Mouse (Mus musculus) subcutaneous adipose tissue, adult 2 months (tissue): Measurements from ENCODE around the gene Tmem176a. TPM values are rescaled to one million over a fixed set of nuclear protein-coding genes. Genes with fewer than 3 reads are reported as not detected.

Experiments used
- polyA plus RNA-seq: library from polyadenylated mRNA; depleted of rRNA; stranded (reverse); fragments of >200 nt; gene quantifications from 2 replicates; pipeline ENCODE4 v1.2.3, GENCODE M21; 2012; ENCODE audit warnings: low replicate concordance; rRNA removed

The Tmem176a gene
- polyA plus RNA-seq, result 58.0 and 139 TPM in 2 replicates

GRCm38 (mm10) chr6:48840371-48840969 lies at the start of gene Tmem176a:
Tmem176a (plus strand) TSS chr6:48840919.

GRCm38 (mm10) chr6:48840973-48841625 lies 380 bp downstream of the Tmem176a start, which contains the start of gene Tmem176b:
Tmem176b (minus strand) TSS chr6:48841496.

GRCm38 (mm10) chr6:48872596-48872995 lies 31.9 kb downstream of the Tmem176a start, which contains the start of gene Aoc1:
Aoc1 (plus strand) TSS chr6:48872896.

Other genes starting within 250 kb of the Tmem176a start
- 36.2 and 55.2 TPM in 2 replicates for gene Repin1, start 247.0 kb upstream of the Tmem176a start, polyA plus RNA-seq
- gene Gm44965, start 247.0 kb upstream of the Tmem176a start, polyA plus RNA-seq, result 0.68 TPM in 1 of 2 replicates, not detected in the other
- gene Zfp775, start 238.9 kb upstream of the Tmem176a start, polyA plus RNA-seq, result 5.0 and 6.3 TPM in 2 replicates
- gene AI854703, start 214.2 kb upstream of the Tmem176a start, polyA plus RNA-seq, result 1.4 and 2.3 TPM in 2 replicates
- gene Gimap8, start 193.7 kb upstream of the Tmem176a start, polyA plus RNA-seq, result 4.7 and 9.7 TPM in 2 replicates
- 2.4 and 3.2 TPM in 2 replicates for gene Gimap9, start 164.8 kb upstream of the Tmem176a start, polyA plus RNA-seq
- gene Gimap4, start 156.4 kb upstream of the Tmem176a start, polyA plus RNA-seq, result 22.2 and 30.2 TPM in 2 replicates
- 15.2 and 24.9 TPM in 2 replicates for gene Gimap6, start 132.7 kb upstream of the Tmem176a start, polyA plus RNA-seq
- gene Gm28053, start 122.3 kb upstream of the Tmem176a start, polyA plus RNA-seq, result 0.73 TPM in 1 of 2 replicates, not detected in the other
- 0.70 and 0.90 TPM in 2 replicates for gene Gimap7, start 122.3 kb upstream of the Tmem176a start, polyA plus RNA-seq
- gene Gimap1, start 101.9 kb upstream of the Tmem176a start, polyA plus RNA-seq, result 7.0 and 7.7 TPM in 2 replicates
- 14.1 and 14.8 TPM in 2 replicates for gene Gimap5, start 94.7 kb upstream of the Tmem176a start, polyA plus RNA-seq
- gene Gimap3, start 70.1 kb upstream of the Tmem176a start, polyA plus RNA-seq, result 5.5 and 5.7 TPM in 2 replicates
- 231 and 496 TPM in 2 replicates for gene Tmem176b, start 577 bp downstream of the Tmem176a start, polyA plus RNA-seq
- 0.04 and 3.8 TPM in 2 replicates for gene Aoc1, start 32.0 kb downstream of the Tmem176a start, polyA plus RNA-seq
- 0.08 and 0.33 TPM in 2 replicates for gene 1600015I10Rik, start 89.0 kb downstream of the Tmem176a start, polyA plus RNA-seq
- not detected in 2 replicates for gene Doxl2, start 134.0 kb downstream of the Tmem176a start, polyA plus RNA-seq
- 1.4 TPM in 1 of 2 replicates, not detected in the other for gene Svs1, start 145.9 kb downstream of the Tmem176a start, polyA plus RNA-seq
- gene Gpnmb, start 195.6 kb downstream of the Tmem176a start, polyA plus RNA-seq, result 15.2 and 29.6 TPM in 2 replicates
- 20.4 and 22.8 TPM in 2 replicates for gene Malsu1, start 232.9 kb downstream of the Tmem176a start, polyA plus RNA-seq